Comparison of ENCODE assay signal across 19 mouse cellular contexts in the genomic region with DNA sequence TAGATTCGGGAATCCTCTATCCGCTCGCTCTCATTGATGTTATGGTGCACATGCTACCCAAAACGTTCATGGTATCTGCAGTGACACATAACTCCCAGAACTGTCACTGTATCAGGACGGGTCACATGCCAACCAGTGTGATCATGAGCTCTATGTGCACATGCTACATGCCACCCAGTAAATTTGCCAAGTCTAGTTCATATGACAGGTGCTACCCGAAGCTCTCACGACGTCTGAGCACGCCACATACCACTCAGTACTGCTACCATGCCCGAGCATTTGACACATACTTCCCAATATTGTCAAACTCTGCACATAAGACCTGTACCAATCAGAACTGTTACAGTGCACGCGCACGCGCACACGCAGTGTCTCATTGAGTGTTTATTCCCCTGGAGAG. TPM values are rescaled to one million over a fixed set of nuclear protein-coding genes. Genes with fewer than 3 reads are reported as not detected.
DNase-seq lines count a peak whose midpoint lies in the region; ATAC-seq and TF ChIP-seq lines count a peak whose summit lies in the region.
"Had no signal": no experiment of that assay in that cellular context is flagged by ENCODE, and none has a peak within 500 bp of the region (broad histone marks: within the 10 kb centered on the region; RNA-seq: fewer than 3 reads in every experiment).

No protein-coding gene starts in this region.

- H3K4me2 ChIP-seq in kidney, embryonic 15.5 days, result peak overlapping the region; percentile 48
- H3K4me2 ChIP-seq in lung, embryonic 14.5 days, result peak overlapping the region; percentile 44
- H3K4me2 ChIP-seq in embryonic facial prominence, embryonic 14.5 days (ENCODE audit: low read depth, low read length), result peak overlapping the region; percentile 30; the same call in 1 of the 2 replicates
- peak overlapping the region; percentile 43 for H3K4me2 ChIP-seq in stomach, embryonic 14.5 days (replicated peaks; ENCODE audit: low read depth, low read length)
- H3K4me2 ChIP-seq: forebrain, embryonic 13.5 days; hindbrain, embryonic 15.5 days; liver, embryonic 15.5 days had no signal

- WGBS in kidney, embryonic 15.5 days, result 79% methylated on average over 15 of the region's 15 CpGs
- 74% methylated on average over 15 of the region's 15 CpGs for WGBS in lung, embryonic 14.5 days
- 79% methylated on average over 15 of the region's 15 CpGs for WGBS in embryonic facial prominence, embryonic 14.5 days
- 74% methylated on average over 15 of the region's 15 CpGs for whole genome bisulfite sequencing in stomach, embryonic 14.5 days

- peaks cover 37% of the 10 kb centered on the region for H3K4me1 ChIP-seq in kidney, embryonic 15.5 days
- no peaks in the 10 kb centered on the region; the same call in 1 of the 2 replicates for H3K4me1 ChIP-seq in lung, embryonic 14.5 days (ENCODE audit: insufficient read depth)
- H3K4me1 ChIP-seq in embryonic facial prominence, embryonic 14.5 days (ENCODE audit: control insufficient read depth, insufficient read depth, low read length), result no peaks in the 10 kb centered on the region
- no peaks in the 10 kb centered on the region for H3K4me1 ChIP-seq in stomach, embryonic 14.5 days (ENCODE audit: control insufficient read depth, insufficient read depth, low read length)

- H3K36me3 ChIP-seq in kidney, embryonic 15.5 days, result no peaks in the 10 kb centered on the region
- no peaks in the 10 kb centered on the region for H3K36me3 ChIP-seq in lung, embryonic 14.5 days (ENCODE audit: insufficient read depth)
- H3K36me3 ChIP-seq in embryonic facial prominence, embryonic 14.5 days (ENCODE audit: control insufficient read depth, insufficient read depth, low read length), result no peaks in the 10 kb centered on the region
- no peaks in the 10 kb centered on the region for H3K36me3 ChIP-seq in stomach, embryonic 14.5 days (ENCODE audit: control insufficient read depth, insufficient read depth, low read length)
- H3K36me3 ChIP-seq: G1E; liver, embryonic 15.5 days had no signal

- H3K27me3 ChIP-seq in kidney, embryonic 15.5 days, result peaks cover 4% of the 10 kb centered on the region
- no peaks in the 10 kb centered on the region for H3K27me3 ChIP-seq in lung, embryonic 14.5 days (ENCODE audit: insufficient read depth, low read length)
- no peaks in the 10 kb centered on the region for H3K27me3 ChIP-seq in embryonic facial prominence, embryonic 14.5 days (replicated peaks; ENCODE audit: control insufficient read depth, insufficient read depth, low read length)
- no peaks in the 10 kb centered on the region for H3K27me3 ChIP-seq in stomach, embryonic 14.5 days (ENCODE audit: control insufficient read depth, insufficient read depth, low read length)
- H3K27me3 ChIP-seq: forebrain, embryonic 13.5 days; hindbrain, embryonic 15.5 days had no signal

- peak overlapping the region; percentile 36; the same call in 1 of the 2 replicates for H3K4me3 ChIP-seq in kidney, embryonic 15.5 days (replicated peaks)
- no peak overlapping the region for H3K4me3 ChIP-seq in lung, embryonic 14.5 days (ENCODE audit: low read depth, low read length)
- no peak overlapping the region for H3K4me3 ChIP-seq in embryonic facial prominence, embryonic 14.5 days (ENCODE audit: low read depth, low read length)
- H3K4me3 ChIP-seq in stomach, embryonic 14.5 days (ENCODE audit: low read depth, low read length), result no peak overlapping the region; the same call in 1 of the 2 replicates
- H3K4me3 ChIP-seq: forebrain, embryonic 13.5 days; hindbrain, embryonic 15.5 days; liver, embryonic 15.5 days had no signal

- no peaks in the 10 kb centered on the region for H3K9me3 ChIP-seq in kidney, embryonic 15.5 days (replicated peaks)
- no peaks in the 10 kb centered on the region for H3K9me3 ChIP-seq in lung, embryonic 14.5 days (ENCODE audit: low read depth, low read length)
- H3K9me3 ChIP-seq in embryonic facial prominence, embryonic 14.5 days (ENCODE audit: control insufficient read depth, low read length), result no peaks in the 10 kb centered on the region
- H3K9me3 ChIP-seq in stomach, embryonic 14.5 days (ENCODE audit: control insufficient read depth, low read depth, low read length), result no peaks in the 10 kb centered on the region
- H3K9me3 ChIP-seq: forebrain, embryonic 13.5 days; G1E; hindbrain, embryonic 15.5 days; liver, embryonic 15.5 days had no signal

- ATAC-seq in kidney, embryonic 15.5 days (replicated peaks; ENCODE audit: low FRiP score), result no peak
- no peak for ATAC-seq in lung, embryonic 14.5 days (ENCODE audit: insufficient read depth)
- ATAC-seq in embryonic facial prominence, embryonic 14.5 days (ENCODE audit: low read depth), result no peak
- ATAC-seq in stomach, embryonic 14.5 days (ENCODE audit: insufficient number of reproducible peaks, insufficient read depth, low FRiP score, low read depth), result no peak
- ATAC-seq: forebrain, embryonic 13.5 days had no signal

- no peak for DNase-seq in kidney, postnatal 14 days
- DNase-seq in lung, embryonic 14.5 days, result no peak
- no peak for DNase-seq in lung, postnatal 4 days
- no peak for DNase-seq in embryonic facial prominence, embryonic 14.5 days (ENCODE audit: low spot score)
- no peak for DNase-seq in cerebellum, postnatal 10 days
- DNase-seq in layer of hippocampus, adult 9-11 months, result no peak
- DNase-seq: cerebellum, adult 8-10 months; gastrocnemius, postnatal 25 days; heart, postnatal 14 days; layer of hippocampus, postnatal 36 days; left cerebral cortex, postnatal 4 days; right cerebral cortex, adult 18-20 months; thymus, postnatal 25 days had no signal

- peak overlapping the region; percentile 33; the same call in 1 of the 2 replicates for H3K27ac ChIP-seq in kidney, embryonic 15.5 days
- H3K27ac ChIP-seq in lung, embryonic 14.5 days (ENCODE audit: low read depth), result no peak overlapping the region
- H3K27ac ChIP-seq in embryonic facial prominence, embryonic 14.5 days (replicated peaks; ENCODE audit: low read depth, low read length), result no peak overlapping the region
- H3K27ac ChIP-seq in stomach, embryonic 14.5 days (ENCODE audit: low read length), result peak overlapping the region; percentile 63
- H3K27ac ChIP-seq: forebrain, embryonic 13.5 days; hindbrain, embryonic 15.5 days; liver, embryonic 15.5 days had no signal

- no peak overlapping the region for H3K9ac ChIP-seq in kidney, embryonic 15.5 days
- no peak overlapping the region for H3K9ac ChIP-seq in lung, embryonic 14.5 days
- no peak overlapping the region for H3K9ac ChIP-seq in embryonic facial prominence, embryonic 14.5 days (ENCODE audit: low read depth, low read length)
- no peak overlapping the region for H3K9ac ChIP-seq in stomach, embryonic 14.5 days (replicated peaks; ENCODE audit: low read depth, low read length)
- H3K9ac ChIP-seq: forebrain, embryonic 13.5 days; hindbrain, embryonic 15.5 days; liver, embryonic 15.5 days had no signal

- no peak for TF ChIP-seq CTCF in lung, embryonic 14.5 days (IDR thresholded peaks at IDR 0.05; ENCODE audit: low read depth)

RNA-seq across cellular contexts. Expression of gene Sptbn2, which starts 9.1 kb away (rescaled TPM):
- 2.7 and 2.9 TPM in 2 replicates for polyA plus RNA-seq in kidney, embryonic 15.5 days (2015; fragmentation: Nextera tagmentation; extraction: Ambion mirVana)
- 1.3 and 1.4 TPM in 2 replicates for polyA plus RNA-seq in lung, embryonic 14.5 days (2014; fragmentation: Nextera tagmentation; extraction: Ambion mirVana)
- polyA plus RNA-seq in embryonic facial prominence, embryonic 14.5 days (2014; fragmentation: Nextera tagmentation; extraction: Ambion mirVana), result 3.7 and 4.0 TPM in 2 replicates
- polyA plus RNA-seq in stomach, embryonic 14.5 days (2014; fragmentation: Nextera tagmentation; extraction: Ambion mirVana), result 3.7 and 3.9 TPM in 2 replicates

RNA-seq across cellular contexts. Expression of gene Gm960, which starts 21.6 kb away (rescaled TPM):
- polyA plus RNA-seq in kidney, embryonic 15.5 days (2015; fragmentation: Nextera tagmentation; extraction: Ambion mirVana), result 2.0 and 3.4 TPM in 2 replicates
- polyA plus RNA-seq in lung, embryonic 14.5 days (2014; fragmentation: Nextera tagmentation; extraction: Ambion mirVana), result 2.3 and 2.9 TPM in 2 replicates
- polyA plus RNA-seq in embryonic facial prominence, embryonic 14.5 days (2014; fragmentation: Nextera tagmentation; extraction: Ambion mirVana), result 3.9 and 4.6 TPM in 2 replicates
- polyA plus RNA-seq in stomach, embryonic 14.5 days (2014; fragmentation: Nextera tagmentation; extraction: Ambion mirVana), result 3.0 and 6.4 TPM in 2 replicates
- polyA plus RNA-seq: G1E had no signal

RNA-seq across cellular contexts. Expression of gene Rbm4b, which starts 36.2 kb away (rescaled TPM):
- polyA plus RNA-seq in kidney, embryonic 15.5 days (2015; fragmentation: Nextera tagmentation; extraction: Ambion mirVana), result 75.2 and 75.5 TPM in 2 replicates
- polyA plus RNA-seq in lung, embryonic 14.5 days (2014; fragmentation: Nextera tagmentation; extraction: Ambion mirVana), result 54.4 and 65.1 TPM in 2 replicates
- 41.1 and 50.0 TPM in 2 replicates for polyA plus RNA-seq in embryonic facial prominence, embryonic 14.5 days (2014; fragmentation: Nextera tagmentation; extraction: Ambion mirVana)
- 72.2 and 79.1 TPM in 2 replicates for polyA plus RNA-seq in stomach, embryonic 14.5 days (2014; fragmentation: Nextera tagmentation; extraction: Ambion mirVana)

Comparison
In these comparisons a context has a peak if more than half of its experiments do, and no peak if none do; other contexts are left out.
1. H3K27ac ChIP-seq: peak in kidney, embryonic 15.5 days (single experiment) and stomach, embryonic 14.5 days (single experiment); none in lung, embryonic 14.5 days (single experiment) and embryonic facial prominence, embryonic 14.5 days (single experiment).
2. Peak in every context shown above with its lines, with median percentiles within 50 percentile points of each other: H3K4me2 ChIP-seq.